Mouse (Mus musculus) embryonic facial prominence, embryonic 12.5 days (tissue): ENCODE results near the gene Gstcd. TPM values are rescaled to one million over a fixed set of nuclear protein-coding genes. Genes with fewer than 3 reads are reported as not detected.

ENCODE experiments used
- ATAC-seq: fragments of 200-750 bp; cut with Nextera tagmentation; 2 replicates; pipeline ENCODE4 v1.8.0; 2017; ENCODE audit not compliant: insufficient number of reproducible peaks, insufficient read depth, low FRiP score, low TSS enrichment
- H3K27ac ChIP-seq: fragments of 300-500 bp; sonication (generic); 2 replicates; pipeline ENCODE4 v1.5.1; 2016; ENCODE audit warnings: mild to moderate bottlenecking
- H3K27me3 ChIP-seq: fragments of 300-500 bp; sonication (generic); 2 replicates; pipeline ENCODE4 v1.6.1; 2016; ENCODE audit warnings: mild to moderate bottlenecking, moderate library complexity
- H3K36me3 ChIP-seq: fragments of 300-500 bp; sonication (generic); 2 replicates; pipeline ENCODE4 v1.6.1; 2016; ENCODE audit warnings: mild to moderate bottlenecking
- H3K4me1 ChIP-seq: fragments of 300-500 bp; sonication (generic); 2 replicates; pipeline ENCODE4 v1.6.1; 2016
- H3K4me2 ChIP-seq: fragments of 300-500 bp; sonication (generic); replicated peaks from 2 replicates; pipeline ENCODE4 v1.6.1; 2016; ENCODE audit warnings: mild to moderate bottlenecking, moderate library complexity
- H3K4me3 ChIP-seq: fragments of 300-500 bp; sonication (generic); 2 replicates; pipeline ENCODE4 v1.5.1; 2016; ENCODE audit warnings: mild to moderate bottlenecking
- H3K9ac ChIP-seq: fragments of 300-500 bp; sonication (generic); 2 replicates; pipeline ENCODE4 v1.6.1; 2016; ENCODE audit warnings: mild to moderate bottlenecking, moderate library complexity
- H3K9me3 ChIP-seq: fragments of 300-500 bp; sonication (generic); 2 replicates; pipeline ENCODE4 v1.6.1; 2016; ENCODE audit warnings: mild to moderate bottlenecking, moderate library complexity
- WGBS: fragments of 180-500 bp; shearing (Covaris S2); methylation state at CpG from one replicate; pipeline ENCODE4 v1.1.7; 2016; 5-methylcytosine and 5-hydroxymethylcytosine counted together
- polyA plus RNA-seq: library from polyadenylated mRNA; unstranded; fragments of >200 nt; fragmentation: Nextera tagmentation; extraction: Ambion mirVana; gene quantifications from 2 replicates; pipeline ENCODE4 v1.2.1, GENCODE M21; 2016

Gene Gstcd
- polyA plus RNA-seq, 1 experiment from 2014 or later = 8.5 TPM

DNA sequence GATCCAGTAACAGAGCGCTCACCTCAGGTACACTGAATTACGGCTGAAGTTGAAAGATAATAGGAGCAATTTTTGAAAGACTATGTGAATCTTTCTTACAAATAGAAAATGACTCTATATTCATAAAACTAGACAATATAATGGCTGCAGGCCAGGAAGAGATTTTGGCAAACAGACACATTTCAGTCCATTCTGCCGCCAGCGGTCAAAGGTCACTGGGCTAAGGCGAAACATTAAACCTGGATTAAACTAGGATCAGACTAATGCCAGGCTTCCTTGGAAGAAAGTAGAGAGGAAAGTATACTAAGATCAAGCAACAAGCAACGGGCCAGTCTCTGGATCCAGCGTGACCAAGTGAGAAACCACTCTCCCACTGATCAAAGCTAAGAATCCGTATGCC lies 152.8 kb downstream of the Gstcd start:
- Histone ChIP-seq H3K9me3 (no peaks in the 10 kb centered on the region), H3K9ac (no peak overlapping the region), H3K36me3 (no peaks in the 10 kb centered on the region; the same call in 1 of the 2 replicates), H3K4me3 (no peak overlapping the region), H3K27ac (no peak overlapping the region), H3K4me2 (no peak overlapping the region), H3K27me3 (no peaks in the 10 kb centered on the region), H3K4me1 (peaks cover 2% of the 10 kb centered on the region)
- ATAC-seq = no peak
- WGBS = 48% methylated on average over 8 of the region's 8 CpGs

DNA sequence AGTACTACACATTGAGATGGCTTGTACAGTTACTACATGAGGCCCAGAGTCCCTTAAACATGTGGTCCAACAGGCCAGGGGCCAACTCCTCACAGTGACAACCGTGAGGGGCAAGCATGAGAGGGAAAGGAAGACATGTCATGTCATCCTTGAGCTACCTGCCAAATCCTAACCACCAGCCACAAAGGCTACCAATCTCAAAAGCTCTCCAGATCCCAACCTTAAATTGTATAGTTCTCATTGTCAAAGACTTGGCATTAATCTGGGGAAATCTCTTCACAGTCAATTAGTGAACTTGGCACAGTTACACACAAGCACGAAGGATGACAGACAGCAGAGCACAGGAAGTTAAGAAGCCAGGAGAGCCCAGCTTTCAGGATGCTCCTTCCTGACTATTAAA lies 157.2 kb downstream of the Gstcd start:
- WGBS = 86% methylated on average over 2 of the region's 2 CpGs
- no peak for ATAC-seq

More for the DNA sequence above, 157.2 kb downstream of the Gstcd start:
- Histone ChIP-seq H3K27ac (no peak overlapping the region), H3K4me1 (no peaks in the 10 kb centered on the region), H3K9ac (no peak overlapping the region), H3K9me3 (no peaks in the 10 kb centered on the region), H3K4me3 (no peak overlapping the region), H3K4me2 (no peak overlapping the region), H3K36me3 (no peaks in the 10 kb centered on the region), H3K27me3 (no peaks in the 10 kb centered on the region)

Other genes with a start within 250 kb of the Gstcd start
- 24.3 and 25.9 TPM in 2 replicates for gene Npnt, start 141.7 kb downstream of the Gstcd start, polyA plus RNA-seq
- gene Ints12, start 193 bp downstream of the Gstcd start, polyA plus RNA-seq = 24.4 and 25.2 TPM in 2 replicates
- 0.11 and 0.23 TPM in 2 replicates for gene Arhgef38, start 142.9 kb upstream of the Gstcd start, polyA plus RNA-seq
- gene Ppa2, start 218.1 kb upstream of the Gstcd start, polyA plus RNA-seq = 76.1 and 88.8 TPM in 2 replicates